Mouse (Mus musculus) hindbrain, embryonic 16.5 days (tissue): ENCODE measurements at regions not wholly inside any gene's neighbourhood (a gene's known extent, or its start where the extent isn't known, plus 50 kb on each side); places are given as distances from the start of the nearest gene placed in this dataset.

ENCODE experiments used
- ATAC-seq: fragments of 200-750 bp; cut with Nextera tagmentation; 2 replicates; pipeline ENCODE4 v1.8.0; 2017; ENCODE audit warnings: moderate TSS enrichment, moderate library complexity
- H3K27ac ChIP-seq: fragments of 300-500 bp; sonication (generic); 2 replicates; pipeline ENCODE4 v1.5.1; 2014; ENCODE audit warnings: low read depth, mild to moderate bottlenecking, control low read depth, low read length, moderate library complexity
- H3K27me3 ChIP-seq: fragments of 300-500 bp; sonication (generic); replicated peaks from 2 replicates; pipeline ENCODE4 v1.6.1; 2014; ENCODE audit warnings: low read length; ENCODE audit not compliant: control insufficient read depth, insufficient read depth
- H3K36me3 ChIP-seq: fragments of 300-500 bp; sonication (generic); 2 replicates; pipeline ENCODE4 v1.6.1; 2014; ENCODE audit warnings: mild to moderate bottlenecking, low read length, moderate library complexity, mixed read lengths; ENCODE audit not compliant: control insufficient read depth, insufficient read depth
- H3K4me1 ChIP-seq: fragments of 300-500 bp; sonication (generic); 2 replicates; pipeline ENCODE4 v1.6.1; 2014; ENCODE audit warnings: low read depth, low read length; ENCODE audit not compliant: control insufficient read depth, insufficient read depth
- H3K4me2 ChIP-seq: fragments of 300-500 bp; sonication (generic); 2 replicates; pipeline ENCODE4 v1.6.1; 2014; ENCODE audit warnings: mild to moderate bottlenecking, low read length, control low read depth, moderate library complexity
- H3K4me3 ChIP-seq: fragments of 300-500 bp; sonication (generic); 2 replicates; pipeline ENCODE4 v1.5.1; 2014; ENCODE audit warnings: mild to moderate bottlenecking, low read length, control low read depth, moderate library complexity
- H3K9ac ChIP-seq: fragments of 300-500 bp; sonication (generic); 2 replicates; pipeline ENCODE4 v1.6.1; 2014; ENCODE audit warnings: low read depth, mild to moderate bottlenecking, control low read depth, low read length, moderate library complexity
- H3K9me3 ChIP-seq: fragments of 300-500 bp; sonication (generic); 2 replicates; pipeline ENCODE4 v1.6.1; 2014; ENCODE audit warnings: mild to moderate bottlenecking, low read length, moderate library complexity; ENCODE audit not compliant: control insufficient read depth
- WGBS: fragments of 180-500 bp; shearing (Covaris S2); extraction: QIAGEN DNeasy Blood & Tissue Kit; methylation state at CpG from one replicate; pipeline ENCODE4 v1.1.7; 2014; 5-methylcytosine and 5-hydroxymethylcytosine counted together

DNA sequence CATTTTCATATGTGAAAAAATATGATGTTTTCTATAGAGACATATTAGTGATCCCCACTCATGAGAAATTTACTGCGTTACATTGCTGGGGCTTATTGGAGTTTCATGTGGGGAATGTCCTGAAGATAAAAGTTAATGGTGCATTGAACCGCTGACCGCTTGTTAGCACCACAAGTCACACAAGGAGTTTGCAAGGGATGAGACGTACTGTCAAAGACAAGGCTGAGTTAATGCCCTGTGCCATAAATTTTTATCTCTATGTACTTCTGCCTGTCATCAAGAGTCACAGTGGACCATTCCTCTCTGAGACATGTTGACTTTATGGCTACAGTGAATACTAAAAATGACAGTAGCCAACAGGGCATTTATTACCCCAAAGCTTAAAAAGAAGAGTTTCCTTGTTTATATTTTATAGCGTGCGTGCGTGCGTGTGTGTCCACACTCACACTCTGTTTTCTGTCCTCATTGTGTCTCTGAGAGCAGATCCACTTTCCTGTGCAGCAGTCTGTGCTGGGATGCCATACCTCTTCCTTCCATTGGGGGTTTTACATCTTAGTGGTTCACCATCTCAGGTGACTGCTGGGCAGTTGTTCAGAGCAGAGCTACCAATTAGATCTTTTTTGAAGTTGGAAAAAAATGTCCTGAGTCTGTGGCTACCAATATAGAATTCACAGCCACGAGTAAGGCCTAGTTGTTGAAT lies 451.4 kb downstream of the 1700129C05Rik start:
- WGBS: 91% methylated on average over 9 of the region's 9 CpGs
- H3K36me3 ChIP-seq: no peaks in the 10 kb centered on the region
- ATAC-seq: no peak

DNA sequence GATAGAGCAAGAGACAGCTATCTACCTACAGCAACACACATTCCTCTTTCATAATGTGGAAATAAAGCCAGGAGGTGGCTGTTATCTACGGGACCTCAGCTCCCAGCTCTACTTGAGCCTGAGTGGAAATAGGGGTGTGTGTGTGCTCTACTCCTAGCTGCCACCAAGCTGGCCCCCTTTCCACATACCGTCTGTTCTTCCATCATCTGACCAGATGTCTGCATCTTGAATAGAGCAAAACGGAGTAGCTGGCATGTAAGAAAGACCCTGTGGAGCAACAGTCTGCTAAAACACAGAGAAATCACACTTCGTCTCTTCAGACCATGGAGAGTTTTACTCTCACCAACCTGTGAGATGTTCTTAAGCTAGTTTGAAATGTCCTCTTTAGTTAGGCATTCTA lies 454.9 kb downstream of the 1700129C05Rik start:
- Histone ChIP-seq H3K4me1 (no peaks in the 10 kb centered on the region), H3K9me3 (no peaks in the 10 kb centered on the region), H3K4me2 (no peak overlapping the region), H3K4me3 (no peak overlapping the region), H3K27ac (no peak overlapping the region), H3K9ac (no peak overlapping the region), H3K27me3 (no peaks in the 10 kb centered on the region), H3K36me3 (no peaks in the 10 kb centered on the region)
- ATAC-seq: no peak
- 76% methylated on average over 4 of the region's 4 CpGs for WGBS

More for the DNA sequence above, 451.4 kb downstream of the 1700129C05Rik start:
- no peaks in the 10 kb centered on the region for H3K9me3 ChIP-seq
- no peak overlapping the region for H3K4me3 ChIP-seq
- H3K4me1 ChIP-seq: no peaks in the 10 kb centered on the region
- H3K4me2 ChIP-seq: no peak overlapping the region
- no peak overlapping the region for H3K9ac ChIP-seq
- no peak overlapping the region for H3K27ac ChIP-seq
- H3K27me3 ChIP-seq: no peaks in the 10 kb centered on the region

DNA sequence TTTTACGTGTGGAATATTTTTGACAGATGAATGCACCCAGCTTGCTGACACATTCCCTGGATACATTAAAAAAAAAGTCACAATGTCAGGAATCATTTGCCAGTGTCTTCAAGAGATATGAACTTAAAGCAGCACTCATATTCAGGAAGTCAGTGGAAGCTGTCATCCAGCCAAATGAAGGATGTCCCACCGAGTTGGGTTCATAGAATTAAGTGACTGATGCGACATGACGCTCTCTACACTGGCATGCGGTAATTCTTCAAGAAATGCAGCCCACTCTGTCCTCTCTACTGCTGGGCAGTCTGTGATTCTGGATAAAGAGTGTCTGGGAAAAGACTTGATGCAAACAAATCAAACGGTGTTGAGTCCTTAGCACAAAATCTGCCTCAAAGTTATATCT lies 463.9 kb downstream of the 1700129C05Rik start:
- Histone ChIP-seq H3K9ac (no peak overlapping the region), H3K27ac (no peak overlapping the region), H3K9me3 (no peaks in the 10 kb centered on the region), H3K4me2 (no peak overlapping the region), H3K36me3 (no peaks in the 10 kb centered on the region), H3K4me1 (no peaks in the 10 kb centered on the region), H3K27me3 (no peaks in the 10 kb centered on the region), H3K4me3 (no peak overlapping the region)
- 58% methylated on average over 6 of the region's 6 CpGs for WGBS
- 0 out of 2 replicates have a peak, but pooled peaks have one; percentile 45 for ATAC-seq

DNA sequence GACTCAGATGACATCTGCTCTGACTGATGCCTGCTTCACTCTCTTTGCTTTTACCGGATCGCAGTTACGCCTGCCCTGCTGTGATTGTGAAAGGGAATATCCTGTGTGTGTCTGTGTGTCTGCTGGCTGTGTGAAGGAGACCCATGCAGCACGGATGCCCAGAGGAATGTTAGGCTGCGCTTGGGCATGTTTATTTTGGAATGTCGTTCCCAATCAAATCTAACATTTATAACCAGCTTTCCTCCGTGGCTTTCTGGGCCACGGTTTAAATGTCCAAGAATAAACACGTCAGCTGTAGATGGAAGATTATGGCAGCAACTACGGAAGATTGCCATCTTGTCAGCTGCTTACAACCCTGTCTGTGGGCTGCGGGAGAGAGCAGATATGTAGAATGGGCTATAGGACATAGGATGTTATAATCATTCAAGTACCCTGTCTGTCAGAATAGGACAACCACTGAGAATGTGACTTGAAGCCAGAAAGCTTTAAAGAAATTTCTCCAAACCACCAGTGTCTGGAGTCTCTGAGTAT lies 464.5 kb downstream of the 1700129C05Rik start:
- Histone ChIP-seq H3K4me3 (no peak overlapping the region), H3K9me3 (no peaks in the 10 kb centered on the region), H3K4me2 (no peak overlapping the region; the same call in 1 of the 2 replicates), H3K36me3 (no peaks in the 10 kb centered on the region), H3K27me3 (no peaks in the 10 kb centered on the region), H3K4me1 (no peaks in the 10 kb centered on the region), H3K9ac (no peak overlapping the region), H3K27ac (no peak overlapping the region)
- 49% methylated on average over 11 of the region's 11 CpGs for WGBS
- 0 out of 2 replicates have a peak, but pooled peaks have one; percentile 54 for ATAC-seq

DNA sequence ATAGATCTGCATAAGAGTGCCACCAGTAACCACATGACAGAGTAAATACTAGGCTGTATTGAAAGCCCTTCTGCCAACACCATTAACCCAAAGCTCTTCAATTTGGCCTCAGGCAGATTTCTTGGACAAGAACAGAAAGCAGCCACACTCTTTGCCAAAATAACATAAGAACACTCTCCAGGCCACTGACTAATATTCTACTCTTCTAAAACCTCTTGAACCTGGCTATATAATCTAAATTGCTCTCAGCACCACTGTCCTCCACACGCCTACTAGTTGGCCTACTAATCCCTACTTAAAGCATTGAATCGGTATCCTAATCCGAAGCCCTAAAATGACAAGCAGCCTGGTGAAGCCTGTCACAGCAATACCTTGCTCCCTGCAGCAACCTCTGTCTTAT lies 467.5 kb downstream of the 1700129C05Rik start:
- Histone ChIP-seq H3K36me3 (no peaks in the 10 kb centered on the region), H3K9me3 (no peaks in the 10 kb centered on the region), H3K4me1 (no peaks in the 10 kb centered on the region), H3K9ac (no peak overlapping the region), H3K4me2 (no peak overlapping the region), H3K4me3 (no peak overlapping the region), H3K27ac (no peak overlapping the region), H3K27me3 (no peaks in the 10 kb centered on the region)
- no peak for ATAC-seq
- WGBS: 90% methylated on average over 3 of the region's 3 CpGs

DNA sequence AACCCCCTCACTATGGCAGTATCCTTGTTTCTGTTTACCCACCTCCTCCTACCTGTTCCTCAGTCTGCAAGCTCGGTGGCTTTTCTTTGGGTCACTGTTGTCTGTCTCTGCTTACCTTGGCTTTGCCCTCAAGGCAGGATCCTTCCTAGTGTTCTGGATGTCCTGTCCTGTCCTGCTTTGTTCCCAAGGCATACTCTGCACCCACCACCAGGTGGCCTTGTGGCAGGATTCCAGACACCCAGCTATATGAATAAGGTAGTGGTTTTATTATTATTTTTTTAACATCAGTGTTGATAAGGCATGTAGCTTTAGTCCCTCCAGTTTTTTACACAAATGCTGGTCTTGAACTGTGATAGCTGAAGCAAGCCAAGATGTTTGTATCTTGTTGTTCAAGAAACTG lies 478.7 kb downstream of the 1700129C05Rik start:
- H3K36me3 ChIP-seq: no peaks in the 10 kb centered on the region
- no peak for ATAC-seq
- WGBS: 65% methylated on average over 1 of the region's 1 CpGs

DNA sequence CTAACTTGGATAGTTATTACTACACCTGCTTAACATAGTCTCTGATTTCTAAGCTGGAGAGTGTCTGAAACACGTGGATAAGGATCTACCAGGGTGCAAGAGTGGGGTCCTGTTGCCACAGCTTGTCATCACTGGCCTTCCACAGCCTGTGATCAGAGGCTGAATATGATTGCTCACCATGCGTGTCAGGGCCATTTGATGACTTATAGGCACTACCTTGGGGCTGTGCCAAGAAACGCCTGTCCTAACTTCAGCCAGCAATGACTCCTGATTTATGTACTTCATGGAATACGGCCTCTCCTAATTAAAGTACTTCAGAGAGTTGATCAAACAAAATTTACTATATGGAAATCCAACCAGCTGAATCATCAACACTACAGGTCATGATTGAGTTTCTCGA lies 480.1 kb downstream of the 1700129C05Rik start:
- H3K4me3 ChIP-seq: no peak overlapping the region
- no peak overlapping the region for H3K4me2 ChIP-seq
- H3K4me1 ChIP-seq: no peaks in the 10 kb centered on the region
- no peak overlapping the region for H3K9ac ChIP-seq
- no peak for ATAC-seq
- 79% methylated on average over 5 of the region's 5 CpGs for WGBS
- H3K36me3 ChIP-seq: no peaks in the 10 kb centered on the region
- H3K9me3 ChIP-seq: no peaks in the 10 kb centered on the region
- H3K27me3 ChIP-seq: no peaks in the 10 kb centered on the region
- no peak overlapping the region for H3K27ac ChIP-seq

More for the DNA sequence above, 478.7 kb downstream of the 1700129C05Rik start:
- Histone ChIP-seq H3K27ac (no peak overlapping the region), H3K4me3 (no peak overlapping the region), H3K9ac (no peak overlapping the region), H3K27me3 (no peaks in the 10 kb centered on the region), H3K4me2 (no peak overlapping the region), H3K9me3 (no peaks in the 10 kb centered on the region), H3K4me1 (no peaks in the 10 kb centered on the region)

DNA sequence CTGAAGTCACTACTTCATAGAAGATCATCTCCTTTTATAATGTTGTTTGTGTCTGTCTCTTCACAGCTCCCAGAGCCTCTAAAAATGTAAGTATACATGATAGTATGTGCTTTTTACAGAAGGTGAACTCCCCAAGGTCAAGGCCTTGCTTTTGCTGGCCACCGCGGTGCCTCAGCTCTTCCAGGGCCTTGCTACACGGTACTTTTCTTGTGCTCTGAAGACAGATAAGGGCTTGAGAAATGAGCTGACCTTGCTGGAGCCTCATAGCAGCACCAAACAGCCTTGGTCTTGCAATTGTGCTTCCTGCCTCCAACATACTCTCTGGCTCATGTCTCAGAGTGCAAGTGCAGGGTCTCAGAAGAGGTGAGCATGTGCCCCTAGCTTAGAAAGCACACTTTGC lies 481.3 kb downstream of the 1700129C05Rik start:
- ATAC-seq: no peak
- Histone ChIP-seq H3K27ac (no peak overlapping the region), H3K4me2 (no peak overlapping the region), H3K9ac (no peak overlapping the region), H3K4me1 (no peaks in the 10 kb centered on the region), H3K36me3 (no peaks in the 10 kb centered on the region), H3K4me3 (no peak overlapping the region), H3K27me3 (no peaks in the 10 kb centered on the region), H3K9me3 (no peaks in the 10 kb centered on the region)
- 88% methylated on average over 3 of the region's 3 CpGs for WGBS

DNA sequence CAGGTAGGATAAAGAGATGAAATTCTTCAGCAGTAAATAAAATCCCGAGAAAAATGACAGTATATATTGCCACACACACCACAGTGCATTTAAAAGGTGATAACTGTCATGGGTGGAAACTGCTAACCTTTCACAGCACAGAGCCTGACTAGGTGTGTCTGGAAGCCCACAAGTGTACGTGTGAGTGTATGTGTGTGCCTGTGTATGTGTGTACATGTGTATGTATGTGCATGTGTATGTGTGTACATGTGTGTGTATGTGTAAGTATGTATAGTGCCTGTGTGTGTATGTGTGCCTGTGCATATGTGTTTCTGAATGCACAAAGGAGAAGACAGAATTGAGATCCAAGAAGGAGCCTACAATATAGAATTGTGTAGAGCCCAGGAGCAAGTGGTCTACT lies 485.4 kb downstream of the 1700129C05Rik start:
- Histone ChIP-seq H3K36me3 (no peaks in the 10 kb centered on the region), H3K4me2 (no peak overlapping the region), H3K27ac (no peak overlapping the region), H3K4me1 (no peaks in the 10 kb centered on the region), H3K27me3 (no peaks in the 10 kb centered on the region), H3K9ac (no peak overlapping the region), H3K4me3 (no peak overlapping the region), H3K9me3 (no peaks in the 10 kb centered on the region)
- WGBS: 66% methylated on average over 2 of the region's 2 CpGs
- no peak for ATAC-seq
